Mouse (Mus musculus) kidney, adult 8-10 months (tissue): ENCODE data around the gene Mtap.
A peak's percentile ranks its signal among the peaks of the same experiment; 100 is the strongest.

Experiments used
- DNase-seq, 2 experiments: peaks; one replicate each; pipeline ENCODE4 v3.0.0; 2022

The Mtap gene

GRCm38 (mm10) chr4:89136906-89137541 lies at the start of gene Mtap:
Mtap (plus strand) TSS chr4:89137122.
- peak; percentile 68 to 80 for DNase-seq

GRCm38 (mm10) chr4:89089110-89089509 lies 47.8 kb upstream of the Mtap start:
- no peak for DNase-seq

- no peak for DNase-seq
Observed at GRCm38 (mm10) chr4:89090217-89090616, 46.7 kb upstream of the Mtap start.

GRCm38 (mm10) chr4:89092153-89092552 lies 44.8 kb upstream of the Mtap start:
- no peak for DNase-seq

GRCm38 (mm10) chr4:89094773-89095172 lies 42.1 kb upstream of the Mtap start:
- DNase-seq = no peak

- DNase-seq = no peak
Observed at GRCm38 (mm10) chr4:89098261-89098660, 38.7 kb upstream of the Mtap start.

- no peak for DNase-seq
Observed at GRCm38 (mm10) chr4:89101276-89101675, 35.6 kb upstream of the Mtap start.

- no peak for DNase-seq
Observed at GRCm38 (mm10) chr4:89102283-89102682, 34.6 kb upstream of the Mtap start.

- peak; percentile 11 to 49 for DNase-seq
Observed at GRCm38 (mm10) chr4:89105486-89105885, 31.4 kb upstream of the Mtap start.

- no peak for DNase-seq
Observed at GRCm38 (mm10) chr4:89106505-89106904, 30.4 kb upstream of the Mtap start.

GRCm38 (mm10) chr4:89112168-89112710 lies 24.7 kb upstream of the Mtap start:
- no peak for DNase-seq

- no peak for DNase-seq
Observed at GRCm38 (mm10) chr4:89112782-89113181, 24.1 kb upstream of the Mtap start.

- DNase-seq = no peak
Observed at GRCm38 (mm10) chr4:89116006-89116405, 20.9 kb upstream of the Mtap start.

- DNase-seq = no peak
Observed at GRCm38 (mm10) chr4:89119900-89120299, 17.0 kb upstream of the Mtap start.

GRCm38 (mm10) chr4:89120353-89120752 lies 16.6 kb upstream of the Mtap start:
- DNase-seq = no peak

GRCm38 (mm10) chr4:89123446-89124243 lies 13.3 kb upstream of the Mtap start:
- no peak for DNase-seq

GRCm38 (mm10) chr4:89127674-89128073 lies 9.2 kb upstream of the Mtap start:
- DNase-seq = no peak

- peak; percentile 40 to 59 for DNase-seq
Observed at GRCm38 (mm10) chr4:89128080-89128936, 8.6 kb upstream of the Mtap start.

- DNase-seq = no peak
Observed at GRCm38 (mm10) chr4:89128937-89129277, 8.0 kb upstream of the Mtap start.

- DNase-seq = peak; percentile 42 to 70
Observed at GRCm38 (mm10) chr4:89129311-89129913, 7.5 kb upstream of the Mtap start.

GRCm38 (mm10) chr4:89131795-89132194 lies 5.1 kb upstream of the Mtap start:
- no peak for DNase-seq

GRCm38 (mm10) chr4:89136356-89136755 lies 566 bp upstream of the Mtap start:
- DNase-seq = no peak
